Mouse (Mus musculus): Measurements from ENCODE around the gene Pard3. TPM values are rescaled to one million over a fixed set of nuclear protein-coding genes. Genes with fewer than 3 reads are reported as not detected.
A peak's percentile ranks its signal among the peaks of the same experiment; 100 is the strongest.

Pard3 gene
- polyA plus RNA-seq, 1 experiment from 2014 or later: 27.3 TPM

DNA sequence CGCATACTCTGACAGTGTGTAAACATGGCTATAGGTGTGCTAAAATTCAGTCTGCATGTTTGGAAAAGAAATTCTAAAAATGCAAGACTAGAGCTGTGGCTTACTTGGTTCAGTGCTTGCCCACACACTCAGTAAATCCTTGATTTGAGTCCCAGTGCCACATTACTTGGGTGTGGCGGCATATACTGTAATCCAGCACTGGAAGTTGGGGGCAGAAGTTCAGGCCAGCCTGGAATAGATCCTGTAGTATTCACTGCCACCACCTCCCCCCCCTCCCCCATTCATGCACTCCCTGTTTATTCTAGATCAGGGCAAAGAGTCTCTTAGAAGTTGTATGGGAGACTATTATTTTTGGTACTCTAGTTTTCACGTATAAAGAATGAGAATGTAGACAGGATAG is 52.1 kb downstream of the Pard3 start:
- Histone ChIP-seq H3K27ac (replicated peaks; ENCODE audit: low read depth, low read length) (no peak overlapping the region), H3K4me2 (ENCODE audit: low read length) (no peak overlapping the region), H3K9ac (replicated peaks; ENCODE audit: low read length) (no peak overlapping the region), H3K9me3 (ENCODE audit: control insufficient read depth, low read length) (no peaks in the 10 kb centered on the region; the same call in 1 of the 2 replicates), H3K4me1 (ENCODE audit: control insufficient read depth, insufficient read depth, low read length) (peaks cover 13% of the 10 kb centered on the region; the same call in 1 of the 2 replicates), H3K36me3 (ENCODE audit: control insufficient read depth, insufficient read depth, low read length) (no peaks in the 10 kb centered on the region), H3K4me3 (replicated peaks; ENCODE audit: low read depth, low read length) (no peak overlapping the region), H3K27me3 (ENCODE audit: control insufficient read depth, insufficient read depth, low read length) (no peaks in the 10 kb centered on the region)
- ATAC-seq (ENCODE audit: low FRiP score, low TSS enrichment) (no peak), DNase-seq (no peak)
- WGBS: 94% methylated on average over 3 of the region's 3 CpGs

DNA sequence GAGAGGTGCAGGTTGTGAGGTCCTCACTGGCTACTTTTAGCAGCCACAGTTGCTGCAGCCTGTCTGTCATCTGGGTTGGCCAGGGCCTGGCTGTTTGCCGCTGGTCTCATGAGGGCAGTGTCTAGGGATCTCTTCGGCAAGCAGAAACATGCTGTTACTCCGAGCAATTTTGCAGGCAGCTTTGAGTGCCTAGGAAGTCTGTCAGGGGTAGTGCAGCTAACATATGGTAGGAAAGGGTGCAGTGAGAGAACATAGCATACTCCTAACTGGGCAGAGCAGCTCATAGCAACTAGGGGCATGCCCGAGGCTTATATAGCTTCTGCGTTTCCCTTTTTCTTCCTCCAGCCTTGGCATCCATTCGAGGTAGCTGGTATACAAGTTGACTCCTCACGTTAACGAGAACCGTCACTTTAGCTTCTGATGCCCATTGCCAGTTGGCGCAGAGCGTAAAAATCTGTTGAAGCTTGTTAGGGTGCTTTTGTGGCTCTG is 54.7 kb downstream of the Pard3 start:
- Histone ChIP-seq H3K9me3 (ENCODE audit: control insufficient read depth, low read length) (no peaks in the 10 kb centered on the region; the same call in 1 of the 2 replicates), H3K36me3 (ENCODE audit: control insufficient read depth, insufficient read depth, low read length) (no peaks in the 10 kb centered on the region), H3K27me3 (ENCODE audit: control insufficient read depth, insufficient read depth, low read length) (no peaks in the 10 kb centered on the region), H3K4me2 (ENCODE audit: low read length) (no peak overlapping the region), H3K9ac (replicated peaks; ENCODE audit: low read length) (no peak overlapping the region), H3K4me1 (ENCODE audit: control insufficient read depth, insufficient read depth, low read length) (0 out of 2 replicates have a peak, but pooled peaks cover 11% of the 10 kb centered on the region), H3K27ac (replicated peaks; ENCODE audit: low read depth, low read length) (no peak overlapping the region), H3K4me3 (replicated peaks; ENCODE audit: low read depth, low read length) (no peak overlapping the region)
- WGBS: 74% methylated on average over 11 of the region's 11 CpGs
- ATAC-seq (ENCODE audit: low FRiP score, low TSS enrichment) (no peak), DNase-seq (no peak)

DNA sequence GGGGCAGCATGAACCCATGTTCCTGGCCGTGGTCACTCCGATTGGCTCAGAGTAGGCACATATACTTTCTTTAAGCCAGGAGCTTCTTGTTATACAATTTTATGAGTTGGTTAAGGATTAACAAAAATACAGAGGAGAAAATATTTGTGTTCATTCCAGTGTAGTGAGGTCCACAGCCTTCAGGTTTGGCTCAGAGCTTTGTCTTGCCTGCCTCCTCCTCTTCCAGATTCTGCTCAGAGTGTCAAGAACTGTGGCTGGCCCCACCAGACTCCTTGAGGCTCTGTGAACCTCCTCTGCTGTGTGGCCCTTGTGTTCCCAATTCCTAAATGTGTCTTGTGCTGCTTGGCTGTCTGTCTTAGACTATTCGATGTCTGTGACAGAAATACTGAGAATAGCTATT is 59.7 kb downstream of the Pard3 start:
- ATAC-seq (ENCODE audit: low FRiP score, low TSS enrichment) (no peak), DNase-seq (no peak)
- H3K27ac ChIP-seq (replicated peaks; ENCODE audit: low read depth, low read length): no peak overlapping the region
- H3K9ac ChIP-seq (replicated peaks; ENCODE audit: low read length): no peak overlapping the region
- H3K27me3 ChIP-seq (ENCODE audit: control insufficient read depth, insufficient read depth, low read length): no peaks in the 10 kb centered on the region
- H3K36me3 ChIP-seq (ENCODE audit: control insufficient read depth, insufficient read depth, low read length): no peaks in the 10 kb centered on the region
- no peak overlapping the region for H3K4me3 ChIP-seq (replicated peaks; ENCODE audit: low read depth, low read length)
- peaks cover 25% of the 10 kb centered on the region for H3K4me1 ChIP-seq (ENCODE audit: control insufficient read depth, insufficient read depth, low read length)
- no peaks in the 10 kb centered on the region for H3K9me3 ChIP-seq (ENCODE audit: control insufficient read depth, low read length)
- H3K4me2 ChIP-seq (ENCODE audit: low read length): no peak overlapping the region
- WGBS: 97% methylated on average over 3 of the region's 3 CpGs

DNA sequence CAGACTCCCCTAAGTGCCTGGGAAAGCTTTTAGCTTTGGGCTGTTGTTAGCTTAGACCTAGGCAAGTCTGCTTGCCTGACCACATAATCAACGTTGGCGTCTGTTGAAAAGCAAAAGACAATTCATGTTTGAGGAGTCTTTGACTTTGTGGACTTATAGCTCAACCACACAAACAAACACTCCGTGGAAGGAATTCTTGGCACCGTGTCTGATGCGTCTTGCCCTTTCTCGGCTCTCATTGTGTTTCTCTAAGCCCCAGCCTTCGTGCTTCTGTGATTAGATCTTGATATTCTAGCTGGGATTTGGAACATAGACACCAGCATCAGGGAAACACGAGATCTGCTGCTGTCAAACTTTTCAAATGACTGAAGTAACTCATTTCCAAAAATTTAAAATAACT is 61.1 kb downstream of the Pard3 start:
- ATAC-seq (ENCODE audit: low FRiP score, low TSS enrichment) (no peak), DNase-seq (peak; percentile 26)
- no peaks in the 10 kb centered on the region for H3K27me3 ChIP-seq (ENCODE audit: control insufficient read depth, insufficient read depth, low read length)
- H3K4me3 ChIP-seq (replicated peaks; ENCODE audit: low read depth, low read length): no peak overlapping the region
- no peak overlapping the region for H3K27ac ChIP-seq (replicated peaks; ENCODE audit: low read depth, low read length)
- peaks cover 25% of the 10 kb centered on the region for H3K4me1 ChIP-seq (ENCODE audit: control insufficient read depth, insufficient read depth, low read length)
- no peaks in the 10 kb centered on the region for H3K36me3 ChIP-seq (ENCODE audit: control insufficient read depth, insufficient read depth, low read length)
- H3K9me3 ChIP-seq (ENCODE audit: control insufficient read depth, low read length): no peaks in the 10 kb centered on the region
- no peak overlapping the region for H3K4me2 ChIP-seq (ENCODE audit: low read length)
- WGBS: 15% methylated on average over 8 of the region's 8 CpGs
- no peak overlapping the region for H3K9ac ChIP-seq (replicated peaks; ENCODE audit: low read length)

DNA sequence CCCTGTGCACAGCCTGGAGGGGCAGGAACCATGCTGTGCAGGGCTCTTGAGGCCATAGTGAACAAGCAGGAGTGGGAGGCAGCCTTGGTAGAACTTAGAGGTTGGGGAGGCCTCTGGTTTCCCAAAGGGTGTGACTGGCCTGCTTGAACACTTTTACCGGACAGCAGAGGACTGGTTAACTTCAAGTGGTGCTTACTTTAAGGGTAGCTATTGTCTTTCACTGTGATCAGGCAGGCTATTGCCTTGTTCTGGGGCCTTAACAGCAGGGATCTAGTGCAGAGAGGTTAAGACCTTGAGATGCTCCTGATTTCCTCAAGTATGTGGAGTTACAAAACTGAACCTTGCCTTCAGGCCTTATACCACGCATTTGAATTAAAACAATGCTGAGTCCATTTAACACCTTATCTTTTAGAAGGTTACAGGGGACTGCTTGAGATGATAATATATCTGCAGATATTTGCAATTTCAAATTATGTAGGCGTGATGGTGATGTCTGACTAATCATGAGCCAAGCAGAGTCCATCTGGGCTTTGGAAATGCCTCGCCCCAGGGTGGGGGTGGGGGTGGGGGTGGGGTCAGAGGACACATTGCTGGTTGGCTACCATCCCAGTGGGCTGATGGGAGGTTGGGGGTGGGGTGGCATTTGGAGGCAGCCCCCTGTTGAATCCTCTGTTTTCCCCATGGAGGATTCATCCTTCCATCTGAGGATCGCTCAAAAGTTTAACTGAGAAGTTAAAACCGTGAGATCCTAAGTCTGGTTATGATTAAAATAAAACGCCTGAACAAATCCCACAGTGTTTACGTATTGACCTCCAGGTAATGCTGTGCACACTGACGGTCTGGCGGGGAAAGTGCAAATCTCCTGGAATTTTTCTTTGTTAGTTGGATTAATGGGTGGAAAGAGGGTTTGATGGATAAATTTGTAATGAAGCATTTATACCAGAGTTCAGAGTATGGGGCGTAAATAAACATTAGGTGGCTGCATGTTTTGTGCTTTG is 62.3 kb downstream of the Pard3 start:
- ATAC-seq (ENCODE audit: low FRiP score, low TSS enrichment): no peak
- H3K4me2 ChIP-seq (ENCODE audit: low read length): no peak overlapping the region

DNA sequence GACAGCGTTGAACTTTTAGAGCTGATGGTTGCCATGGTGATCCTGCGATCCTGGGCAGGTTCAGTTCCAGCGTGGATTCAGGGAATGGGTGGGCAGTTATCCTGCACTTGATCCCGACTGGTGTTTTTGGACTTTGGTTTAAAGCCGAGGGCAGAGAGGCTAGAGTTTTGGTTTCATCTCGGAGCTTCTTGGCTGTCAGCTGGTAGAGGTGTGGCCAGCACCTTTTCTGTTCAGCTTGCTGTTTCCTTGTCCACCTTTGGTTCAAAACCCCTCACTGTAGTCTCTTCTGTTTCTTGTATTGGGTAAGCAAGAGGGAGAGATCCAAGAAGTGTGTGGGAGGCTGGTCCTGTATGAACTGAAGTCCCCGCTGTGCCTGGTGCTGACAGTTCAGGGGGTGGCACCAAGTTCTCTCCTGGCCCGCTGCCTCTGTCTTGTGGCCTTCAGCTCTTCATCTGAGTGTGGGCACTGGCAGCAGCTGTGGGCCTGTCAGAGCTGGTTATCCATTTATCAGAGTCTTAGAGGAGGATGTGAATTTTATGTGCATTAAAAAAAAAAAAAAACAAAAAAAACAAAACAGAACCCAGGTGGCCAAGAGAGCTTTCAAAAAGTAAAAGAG is 65.2 kb downstream of the Pard3 start:
- Histone ChIP-seq H3K4me2 (ENCODE audit: low read length) (no peak overlapping the region), H3K27me3 (ENCODE audit: control insufficient read depth, insufficient read depth, low read length) (no peaks in the 10 kb centered on the region), H3K9me3 (ENCODE audit: control insufficient read depth, low read length) (no peaks in the 10 kb centered on the region), H3K4me3 (replicated peaks; ENCODE audit: low read depth, low read length) (no peak overlapping the region), H3K36me3 (ENCODE audit: control insufficient read depth, insufficient read depth, low read length) (no peaks in the 10 kb centered on the region), H3K9ac (replicated peaks; ENCODE audit: low read length) (no peak overlapping the region), H3K4me1 (ENCODE audit: control insufficient read depth, insufficient read depth, low read length) (peaks cover 25% of the 10 kb centered on the region), H3K27ac (replicated peaks; ENCODE audit: low read depth, low read length) (no peak overlapping the region)
- WGBS: 36% methylated on average over 8 of the region's 8 CpGs
- no peak for ATAC-seq (ENCODE audit: low FRiP score, low TSS enrichment)
- peak; percentile 45 for DNase-seq

More for the DNA sequence above, 62.3 kb downstream of the Pard3 start:
- Histone ChIP-seq H3K36me3 (ENCODE audit: control insufficient read depth, insufficient read depth, low read length) (no peaks in the 10 kb centered on the region), H3K27me3 (ENCODE audit: control insufficient read depth, insufficient read depth, low read length) (no peaks in the 10 kb centered on the region), H3K4me1 (ENCODE audit: control insufficient read depth, insufficient read depth, low read length) (peaks cover 25% of the 10 kb centered on the region), H3K27ac (replicated peaks; ENCODE audit: low read depth, low read length) (no peak overlapping the region), H3K9ac (replicated peaks; ENCODE audit: low read length) (no peak overlapping the region), H3K9me3 (ENCODE audit: control insufficient read depth, low read length) (no peaks in the 10 kb centered on the region), H3K4me3 (replicated peaks; ENCODE audit: low read depth, low read length) (no peak overlapping the region)
- WGBS: 23% methylated on average over 11 of the region's 11 CpGs
- no peak for DNase-seq

DNA sequence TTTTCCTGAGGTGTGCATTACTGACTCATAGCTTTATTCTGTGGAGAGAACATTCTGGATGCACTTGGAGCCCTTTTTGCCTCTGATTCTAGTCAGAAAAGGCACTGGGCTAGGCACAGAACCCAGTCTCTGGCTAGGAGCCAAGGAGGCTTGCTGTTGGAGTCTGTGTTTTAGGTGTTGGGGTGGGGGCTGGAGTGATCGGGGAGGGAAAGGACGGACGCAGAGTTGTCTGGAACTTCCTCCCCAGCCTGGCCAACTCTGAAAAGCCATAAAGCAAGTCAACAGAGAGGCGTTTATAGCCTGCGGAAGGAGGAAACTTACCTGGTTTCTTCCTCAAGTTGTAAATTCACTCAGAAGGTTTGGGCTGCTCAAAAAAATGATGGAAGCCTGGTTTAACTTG is 70.6 kb downstream of the Pard3 start:
- Histone ChIP-seq H3K27me3 (ENCODE audit: control insufficient read depth, insufficient read depth, low read length) (no peaks in the 10 kb centered on the region), H3K9ac (replicated peaks; ENCODE audit: low read length) (no peak overlapping the region), H3K9me3 (ENCODE audit: control insufficient read depth, low read length) (no peaks in the 10 kb centered on the region), H3K27ac (replicated peaks; ENCODE audit: low read depth, low read length) (no peak overlapping the region), H3K4me2 (ENCODE audit: low read length) (no peak overlapping the region), H3K4me1 (ENCODE audit: control insufficient read depth, insufficient read depth, low read length) (no peaks in the 10 kb centered on the region), H3K4me3 (replicated peaks; ENCODE audit: low read depth, low read length) (no peak overlapping the region), H3K36me3 (ENCODE audit: control insufficient read depth, insufficient read depth, low read length) (no peaks in the 10 kb centered on the region)
- ATAC-seq (ENCODE audit: low FRiP score, low TSS enrichment): no peak
- WGBS: 87% methylated on average over 5 of the region's 5 CpGs
- DNase-seq: no peak

DNA sequence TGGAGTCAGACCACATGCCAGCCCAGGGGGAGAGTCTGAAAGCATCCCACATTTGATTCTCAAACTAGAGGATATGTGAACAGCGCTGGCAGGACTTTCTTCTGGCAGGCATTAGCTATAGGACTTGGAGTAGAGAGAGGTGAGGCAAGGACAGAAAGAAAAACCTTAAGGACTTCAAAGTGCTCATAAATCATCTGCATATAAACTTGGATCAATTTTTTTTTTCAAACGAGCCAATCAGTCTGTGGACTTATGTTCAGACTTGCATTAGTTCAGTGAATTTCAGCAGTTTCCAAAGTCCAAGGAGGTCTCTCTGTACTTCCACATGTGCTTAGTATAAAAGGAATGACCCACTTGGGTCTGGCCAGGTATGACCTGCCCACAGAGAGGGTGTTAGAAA is 72.5 kb downstream of the Pard3 start:
- H3K4me2 ChIP-seq (ENCODE audit: low read length): no peak overlapping the region
- H3K4me3 ChIP-seq (replicated peaks; ENCODE audit: low read depth, low read length): no peak overlapping the region
- no peak for ATAC-seq (ENCODE audit: low FRiP score, low TSS enrichment)
- 89% methylated on average over 2 of the region's 2 CpGs for WGBS
- H3K27me3 ChIP-seq (ENCODE audit: control insufficient read depth, insufficient read depth, low read length): no peaks in the 10 kb centered on the region
- H3K4me1 ChIP-seq (ENCODE audit: control insufficient read depth, insufficient read depth, low read length): no peaks in the 10 kb centered on the region
- no peaks in the 10 kb centered on the region for H3K36me3 ChIP-seq (ENCODE audit: control insufficient read depth, insufficient read depth, low read length)
- H3K9ac ChIP-seq (replicated peaks; ENCODE audit: low read length): no peak overlapping the region
- H3K9me3 ChIP-seq (ENCODE audit: control insufficient read depth, low read length): no peaks in the 10 kb centered on the region
- H3K27ac ChIP-seq (replicated peaks; ENCODE audit: low read depth, low read length): no peak overlapping the region
- no peak for DNase-seq

Data from midbrain, embryonic 14.5 days (tissue).